Mouse (Mus musculus): ENCODE measurements at regions not wholly inside any gene's neighbourhood (a gene's known extent, or its start where the extent isn't known, plus 50 kb on each side); places are given as distances from the start of the nearest gene placed in this dataset.

GRCm38 (mm10) chr1:88879367-88879766 is 177.3 kb upstream of the Arl4c start:
- whole genome bisulfite sequencing: 87% methylated on average over 5 of the region's 5 CpGs
- Histone ChIP-seq H3K27ac (ENCODE audit: low read depth, low read length) (no peak overlapping the region), H3K9me3 (ENCODE audit: control insufficient read depth, low read length) (no peaks in the 10 kb centered on the region), H3K9ac (ENCODE audit: low read length) (no peak overlapping the region), H3K36me3 (ENCODE audit: control insufficient read depth, insufficient read depth, low read length) (no peaks in the 10 kb centered on the region), H3K27me3 (ENCODE audit: control insufficient read depth, insufficient read depth, low read length) (no peaks in the 10 kb centered on the region), H3K4me2 (no peak overlapping the region), H3K4me3 (ENCODE audit: low read depth, low read length) (no peak overlapping the region), H3K4me1 (ENCODE audit: control insufficient read depth, insufficient read depth, low read length) (no peaks in the 10 kb centered on the region)
- ATAC-seq (ENCODE audit: low FRiP score): no peak
- no peak for DNase-seq (ENCODE audit: low spot score, missing footprints)

GRCm38 (mm10) chr1:88891041-88891440 is 179.2 kb upstream of the Sh3bp4 start:
- Histone ChIP-seq H3K9ac (ENCODE audit: low read length) (no peak overlapping the region), H3K4me1 (ENCODE audit: control insufficient read depth, insufficient read depth, low read length) (no peaks in the 10 kb centered on the region), H3K27ac (ENCODE audit: low read depth, low read length) (no peak overlapping the region), H3K9me3 (ENCODE audit: control insufficient read depth, low read length) (no peaks in the 10 kb centered on the region), H3K27me3 (ENCODE audit: control insufficient read depth, insufficient read depth, low read length) (no peaks in the 10 kb centered on the region), H3K36me3 (ENCODE audit: control insufficient read depth, insufficient read depth, low read length) (no peaks in the 10 kb centered on the region), H3K4me3 (ENCODE audit: low read depth, low read length) (no peak overlapping the region), H3K4me2 (no peak overlapping the region)
- ATAC-seq (ENCODE audit: low FRiP score) (no peak), DNase-seq (ENCODE audit: low spot score, missing footprints) (no peak)
- 94% methylated on average over 4 of the region's 4 CpGs for WGBS

- WGBS: 83% methylated on average over 8 of the region's 8 CpGs
- no peak overlapping the region for H3K4me2 ChIP-seq
- no peaks in the 10 kb centered on the region for H3K9me3 ChIP-seq (ENCODE audit: control insufficient read depth, low read length)
- ATAC-seq (ENCODE audit: low FRiP score) (no peak), DNase-seq (ENCODE audit: low spot score, missing footprints) (no peak)
- no peak overlapping the region for H3K4me3 ChIP-seq (ENCODE audit: low read depth, low read length)
- no peak overlapping the region for H3K9ac ChIP-seq (ENCODE audit: low read length)
- no peaks in the 10 kb centered on the region for H3K4me1 ChIP-seq (ENCODE audit: control insufficient read depth, insufficient read depth, low read length)
- H3K27ac ChIP-seq (ENCODE audit: low read depth, low read length): no peak overlapping the region
- no peaks in the 10 kb centered on the region for H3K36me3 ChIP-seq (ENCODE audit: control insufficient read depth, insufficient read depth, low read length)
- H3K27me3 ChIP-seq (ENCODE audit: control insufficient read depth, insufficient read depth, low read length): no peaks in the 10 kb centered on the region
Measured at GRCm38 (mm10) chr1:88902426-88902825, 167.8 kb upstream of the Sh3bp4 start.

DNA sequence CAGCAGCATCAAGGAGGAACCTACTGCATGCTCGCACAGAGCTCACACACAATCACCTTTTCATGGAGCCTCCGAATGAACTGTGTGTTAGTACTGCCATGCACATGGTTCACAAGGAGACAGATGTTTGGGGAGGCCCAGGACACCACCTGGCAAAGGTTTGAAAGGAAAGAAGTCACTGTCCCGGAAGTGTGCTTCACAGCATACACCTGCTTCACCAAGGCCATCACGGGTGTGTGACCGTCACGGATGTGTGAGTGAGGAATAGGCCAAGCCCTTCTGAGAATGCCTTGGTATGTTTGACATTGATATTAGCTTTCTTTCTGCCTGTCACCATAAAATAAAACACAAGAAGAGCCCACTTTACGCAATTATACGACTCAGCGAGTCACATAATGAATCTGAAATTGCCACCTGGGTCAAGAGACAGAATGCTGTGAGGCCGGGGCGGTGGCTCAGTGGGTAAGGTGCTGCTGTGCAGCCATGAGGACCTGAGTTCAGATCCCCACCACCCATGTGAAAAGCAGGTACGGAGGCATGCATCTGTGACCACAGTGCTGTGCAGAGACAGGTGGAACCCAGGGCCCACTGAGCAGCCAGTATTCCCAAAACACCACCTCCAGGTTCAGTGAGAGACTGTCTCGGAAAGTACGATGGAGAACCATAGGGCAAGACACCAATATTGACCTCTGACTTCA is 162.3 kb upstream of the Sh3bp4 start:
- no peak overlapping the region for H3K4me3 ChIP-seq (ENCODE audit: low read depth, low read length)
- no peak overlapping the region for H3K9ac ChIP-seq (ENCODE audit: low read length)
- H3K9me3 ChIP-seq (ENCODE audit: control insufficient read depth, low read length): no peaks in the 10 kb centered on the region
- ATAC-seq (ENCODE audit: low FRiP score) (no peak), DNase-seq (ENCODE audit: low spot score, missing footprints) (no peak)
- no peaks in the 10 kb centered on the region; the same call in 1 of the 2 replicates for H3K27me3 ChIP-seq (ENCODE audit: control insufficient read depth, insufficient read depth, low read length)
- no peak overlapping the region for H3K4me2 ChIP-seq
- 92% methylated on average over 14 of the region's 14 CpGs for WGBS
- peaks cover 4% of the 10 kb centered on the region; the same call in 1 of the 2 replicates for H3K4me1 ChIP-seq (ENCODE audit: control insufficient read depth, insufficient read depth, low read length)
- H3K36me3 ChIP-seq (ENCODE audit: control insufficient read depth, insufficient read depth, low read length): no peaks in the 10 kb centered on the region
- H3K27ac ChIP-seq (ENCODE audit: low read depth, low read length): no peak overlapping the region

GRCm38 (mm10) chr1:88908683-88909082 is 161.5 kb upstream of the Sh3bp4 start:
- no peaks in the 10 kb centered on the region for H3K36me3 ChIP-seq (ENCODE audit: control insufficient read depth, insufficient read depth, low read length)
- no peaks in the 10 kb centered on the region for H3K9me3 ChIP-seq (ENCODE audit: control insufficient read depth, low read length)
- ATAC-seq (ENCODE audit: low FRiP score) (no peak), DNase-seq (ENCODE audit: low spot score, missing footprints) (no peak)
- H3K27me3 ChIP-seq (ENCODE audit: control insufficient read depth, insufficient read depth, low read length): no peaks in the 10 kb centered on the region; the same call in 1 of the 2 replicates
- no peak overlapping the region for H3K27ac ChIP-seq (ENCODE audit: low read depth, low read length)
- H3K4me3 ChIP-seq (ENCODE audit: low read depth, low read length): no peak overlapping the region
- WGBS: 82% methylated on average over 8 of the region's 8 CpGs
- H3K4me1 ChIP-seq (ENCODE audit: control insufficient read depth, insufficient read depth, low read length): peaks cover 4% of the 10 kb centered on the region; the same call in 1 of the 2 replicates
- H3K4me2 ChIP-seq: no peak overlapping the region
- no peak overlapping the region for H3K9ac ChIP-seq (ENCODE audit: low read length)

DNA sequence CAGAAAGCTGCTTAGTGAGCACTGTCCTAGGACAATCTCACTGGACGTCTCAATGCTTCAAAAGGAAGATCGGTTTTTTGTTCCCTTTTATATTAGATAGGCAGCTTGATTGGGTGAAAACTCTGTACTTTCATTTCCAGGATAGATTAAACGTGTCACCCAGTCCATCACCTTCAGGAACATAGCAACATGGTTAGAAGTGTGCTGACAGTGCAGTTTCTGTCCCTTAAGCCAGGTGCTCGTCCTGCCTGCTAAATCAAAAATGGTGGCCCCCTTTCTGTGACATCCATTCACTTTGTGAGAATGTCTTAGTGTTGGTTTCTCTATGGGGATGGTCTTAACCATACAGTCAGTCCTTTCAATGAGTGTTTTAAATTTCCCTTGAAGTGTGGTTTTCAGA is 160.9 kb upstream of the Sh3bp4 start:
- no peak overlapping the region for H3K27ac ChIP-seq (ENCODE audit: low read depth, low read length)
- no peaks in the 10 kb centered on the region; the same call in 1 of the 2 replicates for H3K27me3 ChIP-seq (ENCODE audit: control insufficient read depth, insufficient read depth, low read length)
- no peaks in the 10 kb centered on the region for H3K36me3 ChIP-seq (ENCODE audit: control insufficient read depth, insufficient read depth, low read length)
- 70% methylated on average over 4 of the region's 4 CpGs for WGBS
- DNase-seq (ENCODE audit: low spot score, missing footprints) (no peak), ATAC-seq (ENCODE audit: low FRiP score) (no peak)
- H3K9me3 ChIP-seq (ENCODE audit: control insufficient read depth, low read length): peaks cover 3% of the 10 kb centered on the region; the same call in 1 of the 2 replicates
- H3K9ac ChIP-seq (ENCODE audit: low read length): no peak overlapping the region
- H3K4me3 ChIP-seq (ENCODE audit: low read depth, low read length): no peak overlapping the region
- no peak overlapping the region for H3K4me2 ChIP-seq
- peaks cover 4% of the 10 kb centered on the region; the same call in 1 of the 2 replicates for H3K4me1 ChIP-seq (ENCODE audit: control insufficient read depth, insufficient read depth, low read length)

DNA sequence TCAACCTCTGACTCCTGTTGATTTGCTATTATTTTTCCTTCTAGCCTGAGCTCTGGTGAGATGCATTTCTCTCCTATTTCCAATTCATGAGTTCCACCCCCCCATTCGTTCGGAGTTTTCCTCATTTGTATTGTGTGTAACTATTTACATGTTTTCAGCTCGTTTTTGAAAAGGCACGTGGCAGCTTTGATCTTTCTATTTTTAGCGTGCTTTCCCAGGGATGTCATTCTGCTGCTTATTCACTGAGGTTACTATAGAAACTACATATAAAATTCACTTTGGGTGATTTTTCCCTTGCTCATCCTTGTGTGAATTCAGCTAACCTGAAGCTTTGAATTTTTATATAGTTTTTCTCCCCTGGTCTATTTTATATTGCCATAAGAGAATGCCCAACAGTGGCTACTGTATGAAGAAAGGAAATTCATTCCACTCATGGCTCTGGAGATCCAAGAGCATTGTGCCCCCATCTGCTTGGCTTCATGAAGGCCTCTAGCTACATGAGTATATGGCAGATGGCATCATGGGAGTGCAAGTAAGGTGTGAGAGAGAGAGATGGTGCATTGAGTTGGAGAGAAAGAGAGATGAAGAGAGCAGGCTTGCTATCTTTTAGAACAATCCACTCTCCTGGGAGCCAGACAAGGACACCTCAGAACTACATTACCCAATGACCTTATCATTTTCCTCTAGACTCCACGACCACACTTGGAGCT is 160.2 kb upstream of the Sh3bp4 start:
- Histone ChIP-seq H3K4me1 (ENCODE audit: control insufficient read depth, insufficient read depth, low read length) (peaks cover 4% of the 10 kb centered on the region; the same call in 1 of the 2 replicates), H3K9me3 (ENCODE audit: control insufficient read depth, low read length) (peaks cover 3% of the 10 kb centered on the region; the same call in 1 of the 2 replicates), H3K36me3 (ENCODE audit: control insufficient read depth, insufficient read depth, low read length) (no peaks in the 10 kb centered on the region), H3K27ac (ENCODE audit: low read depth, low read length) (no peak overlapping the region), H3K4me2 (no peak overlapping the region), H3K9ac (ENCODE audit: low read length) (no peak overlapping the region), H3K27me3 (ENCODE audit: control insufficient read depth, insufficient read depth, low read length) (no peaks in the 10 kb centered on the region; the same call in 1 of the 2 replicates), H3K4me3 (ENCODE audit: low read depth, low read length) (no peak overlapping the region)
- WGBS: 52% methylated on average over 6 of the region's 6 CpGs
- ATAC-seq (ENCODE audit: low FRiP score) (no peak), DNase-seq (ENCODE audit: low spot score, missing footprints) (no peak)

GRCm38 (mm10) chr1:88911724-88912123 is 158.5 kb upstream of the Sh3bp4 start:
- Histone ChIP-seq H3K4me3 (ENCODE audit: low read depth, low read length) (no peak overlapping the region), H3K4me1 (ENCODE audit: control insufficient read depth, insufficient read depth, low read length) (peaks cover 4% of the 10 kb centered on the region; the same call in 1 of the 2 replicates), H3K4me2 (no peak overlapping the region), H3K36me3 (ENCODE audit: control insufficient read depth, insufficient read depth, low read length) (no peaks in the 10 kb centered on the region), H3K9ac (ENCODE audit: low read length) (no peak overlapping the region), H3K9me3 (ENCODE audit: control insufficient read depth, low read length) (peaks cover 3% of the 10 kb centered on the region; the same call in 1 of the 2 replicates), H3K27ac (ENCODE audit: low read depth, low read length) (no peak overlapping the region), H3K27me3 (ENCODE audit: control insufficient read depth, insufficient read depth, low read length) (no peaks in the 10 kb centered on the region; the same call in 1 of the 2 replicates)
- ATAC-seq (ENCODE audit: low FRiP score) (no peak), DNase-seq (ENCODE audit: low spot score, missing footprints) (no peak)
- 82% methylated on average over 5 of the region's 5 CpGs for WGBS

GRCm38 (mm10) chr1:88916531-88917050 is 153.6 kb upstream of the Sh3bp4 start:
- Histone ChIP-seq H3K36me3 (ENCODE audit: control insufficient read depth, insufficient read depth, low read length) (no peaks in the 10 kb centered on the region), H3K4me3 (ENCODE audit: low read depth, low read length) (no peak overlapping the region), H3K4me2 (no peak overlapping the region), H3K9me3 (ENCODE audit: control insufficient read depth, low read length) (peaks cover 3% of the 10 kb centered on the region; the same call in 1 of the 2 replicates), H3K27me3 (ENCODE audit: control insufficient read depth, insufficient read depth, low read length) (no peaks in the 10 kb centered on the region), H3K4me1 (ENCODE audit: control insufficient read depth, insufficient read depth, low read length) (no peaks in the 10 kb centered on the region), H3K27ac (ENCODE audit: low read depth, low read length) (no peak overlapping the region), H3K9ac (ENCODE audit: low read length) (no peak overlapping the region)
- ATAC-seq (ENCODE audit: low FRiP score) (no peak), DNase-seq (ENCODE audit: low spot score, missing footprints) (no peak)
- 72% methylated on average over 4 of the region's 4 CpGs for WGBS
